Mouse (Mus musculus) ovary, postnatal 14 days (tissue): ENCODE data around the gene Dupd1.

ENCODE experiments used
- DNase-seq: peaks from one replicate; pipeline ENCODE4 v3.0.0; 2022; ENCODE audit warnings: low spot score

The Dupd1 gene

DNA sequence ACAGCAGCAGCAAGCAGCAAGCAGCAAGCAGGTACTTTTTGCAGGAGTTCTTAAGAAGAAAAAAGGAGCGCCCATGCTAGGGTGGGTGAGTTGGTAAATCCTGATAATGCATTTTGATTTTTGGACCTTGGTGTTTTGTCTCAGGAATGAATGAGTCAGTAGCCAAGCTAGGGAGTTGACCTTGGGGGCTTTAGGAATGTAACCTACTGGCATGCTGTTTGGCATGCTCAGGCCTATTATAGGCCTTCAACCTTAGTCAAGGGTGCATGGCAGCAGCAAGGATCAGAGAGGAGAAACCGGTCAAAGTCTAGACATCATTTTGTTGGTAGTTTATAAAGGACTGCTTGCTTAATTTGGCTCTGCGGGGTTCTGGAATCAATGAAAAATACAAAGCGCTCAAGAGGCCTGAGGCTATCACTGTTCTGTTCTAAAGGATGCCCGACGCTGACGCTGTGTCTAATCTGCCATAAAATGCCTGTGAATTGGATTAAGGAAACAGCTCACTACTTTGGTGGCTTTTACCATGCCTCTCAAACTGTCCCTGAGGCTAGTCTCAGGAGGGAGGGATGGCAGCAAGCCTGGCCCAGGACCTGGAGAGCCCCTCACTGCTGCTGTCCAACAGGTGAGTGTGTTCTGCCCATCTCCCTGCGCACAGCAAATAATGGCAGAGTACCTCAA lies 7.8 kb upstream of the Dupd1 start:
- DNase-seq, result no peak

DNA sequence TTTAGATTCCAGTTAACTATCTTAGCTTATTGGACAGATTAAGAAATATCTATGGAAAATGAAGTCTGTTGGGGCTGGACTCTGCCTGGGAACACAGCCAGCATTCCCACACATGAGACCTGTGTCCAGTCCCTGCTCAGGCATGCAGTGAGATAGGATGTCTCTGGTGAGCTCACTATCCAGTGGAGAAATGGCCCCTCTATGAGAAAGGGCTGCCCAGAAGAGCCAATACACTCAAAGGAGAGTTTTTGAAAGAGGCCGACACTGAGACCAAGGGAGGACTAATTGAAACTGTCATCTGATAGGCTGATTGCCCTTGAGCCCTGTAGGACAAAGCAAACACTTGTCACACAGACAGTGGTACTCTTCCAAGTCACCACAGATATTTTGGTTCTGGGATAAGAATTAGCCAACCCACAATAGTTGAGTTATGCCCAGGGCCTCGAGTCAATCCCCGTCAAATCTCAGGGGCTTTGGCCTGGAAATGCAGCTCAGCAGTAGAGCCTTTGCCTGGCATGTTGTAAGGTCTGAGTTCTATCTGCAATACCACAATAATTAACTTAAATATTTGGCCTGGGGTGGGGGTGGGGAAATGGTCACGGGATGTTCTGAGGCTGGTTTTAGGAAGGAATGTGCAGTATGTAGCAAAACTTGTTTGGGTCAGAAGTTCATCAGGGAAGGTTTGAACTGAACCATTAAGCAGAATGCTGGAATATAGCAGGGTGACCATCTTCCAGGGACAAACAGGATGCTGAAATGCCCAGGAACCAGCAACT lies 6.2 kb upstream of the Dupd1 start:
- no peak for DNase-seq

GRCm38 (mm10) chr14:21719646-21720383 lies 5.4 kb upstream of the Dupd1 start:
- no peak for DNase-seq

GRCm38 (mm10) chr14:21711231-21711630 lies 3.1 kb downstream of the Dupd1 start:
- DNase-seq, result no peak

DNA sequence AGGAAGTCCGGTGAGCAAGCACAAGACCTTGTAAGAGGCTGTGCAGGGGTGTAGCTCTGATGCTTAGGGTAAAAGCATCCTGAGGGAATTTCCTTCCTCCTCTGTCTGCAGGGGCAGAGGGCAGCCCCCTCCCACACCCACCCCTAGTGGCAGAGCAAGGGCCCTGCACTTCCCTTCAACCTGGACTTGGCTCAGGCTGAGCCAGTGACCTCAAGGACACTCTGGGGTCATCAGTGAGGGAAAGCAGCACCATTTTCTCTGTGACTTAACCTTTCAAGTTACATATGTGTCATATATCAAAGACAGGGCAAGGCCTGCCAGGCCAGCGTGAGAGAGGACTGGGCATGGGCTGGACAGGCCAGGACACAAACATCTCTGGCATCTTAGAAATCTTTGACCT lies 4.8 kb downstream of the Dupd1 start:
- no peak for DNase-seq

GRCm38 (mm10) chr14:21706759-21707571 lies 7.4 kb downstream of the Dupd1 start:
- peak; percentile 16 for DNase-seq

DNA sequence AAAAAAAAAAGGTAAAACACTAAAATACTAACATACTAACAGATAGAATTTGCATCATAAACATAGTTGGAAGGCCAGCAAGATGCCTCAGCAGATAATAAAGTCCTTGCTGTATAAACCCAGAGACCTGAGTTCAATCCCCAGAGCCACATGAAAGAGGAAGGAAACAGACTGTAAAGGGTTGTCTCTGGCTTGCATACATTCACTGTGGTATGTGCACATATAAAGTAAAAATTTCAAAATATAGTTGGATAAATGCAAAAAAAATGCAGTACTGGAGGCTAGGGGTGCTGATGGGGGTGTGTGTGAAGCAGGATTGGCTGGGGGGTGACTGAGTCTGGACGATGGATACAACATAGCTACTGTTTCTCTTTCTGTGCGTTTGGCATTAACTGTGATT lies 8.9 kb downstream of the Dupd1 start:
- DNase-seq, result no peak

DNA sequence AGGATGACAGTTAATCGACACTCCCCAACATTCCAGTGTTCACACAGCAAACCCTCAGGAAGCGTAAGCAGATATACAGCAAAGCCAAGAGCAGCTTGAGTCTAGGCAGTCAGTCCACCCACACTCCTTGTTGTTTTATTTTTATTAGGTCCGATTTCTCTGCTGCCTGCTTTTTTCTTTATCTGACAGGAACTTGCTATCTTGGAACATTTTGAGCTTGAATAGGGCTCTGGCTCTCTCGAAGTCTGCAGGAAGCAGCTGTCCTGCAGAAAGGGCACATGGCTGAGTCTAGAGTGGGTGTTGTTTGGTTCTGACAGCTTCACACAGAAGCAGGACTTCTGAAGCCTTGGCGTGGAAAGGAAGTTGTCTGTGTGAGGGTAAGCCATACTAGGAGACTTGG lies 11.1 kb downstream of the Dupd1 start:
- no peak for DNase-seq

GRCm38 (mm10) chr14:21702691-21703090 lies 11.7 kb downstream of the Dupd1 start:
- no peak for DNase-seq

GRCm38 (mm10) chr14:21696186-21696830 lies 18.1 kb downstream of the Dupd1 start:
- DNase-seq, result no peak

DNA sequence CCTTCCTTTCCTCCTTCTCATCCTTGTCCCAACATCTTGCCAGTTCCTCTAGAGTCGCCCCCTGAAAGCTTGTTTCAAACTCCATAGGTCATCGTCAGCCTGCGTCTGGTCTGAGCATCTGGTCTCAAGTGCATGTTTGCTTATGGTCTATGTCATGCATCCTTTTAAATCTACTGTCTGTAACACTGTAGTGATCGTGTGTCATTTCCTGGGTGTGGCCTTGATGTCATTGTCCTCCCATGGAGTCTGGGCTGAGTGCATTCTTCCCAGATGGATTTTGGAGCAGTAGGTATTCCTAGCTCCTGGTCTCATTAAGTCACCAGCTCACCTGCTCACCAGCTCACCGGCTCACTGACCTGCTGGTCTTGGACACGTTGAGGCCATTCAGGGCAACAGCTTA lies 19.4 kb downstream of the Dupd1 start:
- no peak for DNase-seq

- DNase-seq, result no peak
Measured at GRCm38 (mm10) chr14:21691070-21691469, 23.3 kb downstream of the Dupd1 start.

DNA sequence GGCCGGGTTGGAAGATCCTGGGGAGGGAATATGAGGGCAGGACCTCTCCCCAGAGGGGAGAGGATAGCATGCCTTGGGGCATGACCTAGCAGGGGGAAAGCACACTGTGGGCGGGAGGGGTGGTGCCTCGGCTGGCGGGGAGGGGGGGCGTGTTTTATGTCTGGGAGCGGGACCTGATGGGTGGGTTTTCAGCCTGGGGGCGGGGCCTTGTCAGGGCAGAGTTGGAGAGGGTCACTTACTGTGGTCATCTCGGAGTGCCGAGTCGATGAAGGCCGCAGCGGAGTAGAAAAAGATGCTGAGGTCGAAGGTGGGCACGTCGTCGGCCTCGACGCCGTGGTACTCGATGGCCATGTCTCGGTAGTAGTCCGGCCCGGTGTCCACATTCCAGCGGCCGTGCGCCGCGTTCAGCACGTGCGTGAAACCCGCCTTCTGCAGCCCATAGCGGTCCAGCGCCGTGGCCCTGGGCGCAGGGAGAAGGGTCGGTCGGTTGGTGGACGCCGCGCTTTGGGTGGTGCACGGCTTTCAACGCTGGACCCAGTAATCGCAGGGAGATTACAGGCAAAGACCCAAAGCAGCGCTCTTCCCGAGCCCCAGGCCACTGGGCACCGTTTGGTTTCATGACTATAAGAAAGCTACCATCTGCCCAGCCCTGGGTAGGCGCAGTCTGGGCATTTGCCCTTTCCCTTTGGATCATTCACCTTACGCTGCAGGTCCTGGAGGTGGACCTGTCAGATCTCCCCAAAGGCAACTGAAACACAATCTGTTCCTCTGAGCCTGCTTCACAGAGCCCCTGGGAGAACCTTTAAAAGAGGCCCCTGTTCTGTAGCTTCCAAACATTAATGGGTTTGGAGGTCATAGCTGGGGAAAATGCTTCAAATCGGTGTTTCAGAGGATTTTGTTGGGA lies 27.7 kb downstream of the Dupd1 start:
- DNase-seq, result no peak

GRCm38 (mm10) chr14:21685411-21686146 lies 28.8 kb downstream of the Dupd1 start:
- DNase-seq, result no peak

GRCm38 (mm10) chr14:21683834-21684233 lies 30.5 kb downstream of the Dupd1 start:
- DNase-seq, result no peak

- DNase-seq, result no peak
Measured at GRCm38 (mm10) chr14:21682681-21683129, 31.7 kb downstream of the Dupd1 start.

DNA sequence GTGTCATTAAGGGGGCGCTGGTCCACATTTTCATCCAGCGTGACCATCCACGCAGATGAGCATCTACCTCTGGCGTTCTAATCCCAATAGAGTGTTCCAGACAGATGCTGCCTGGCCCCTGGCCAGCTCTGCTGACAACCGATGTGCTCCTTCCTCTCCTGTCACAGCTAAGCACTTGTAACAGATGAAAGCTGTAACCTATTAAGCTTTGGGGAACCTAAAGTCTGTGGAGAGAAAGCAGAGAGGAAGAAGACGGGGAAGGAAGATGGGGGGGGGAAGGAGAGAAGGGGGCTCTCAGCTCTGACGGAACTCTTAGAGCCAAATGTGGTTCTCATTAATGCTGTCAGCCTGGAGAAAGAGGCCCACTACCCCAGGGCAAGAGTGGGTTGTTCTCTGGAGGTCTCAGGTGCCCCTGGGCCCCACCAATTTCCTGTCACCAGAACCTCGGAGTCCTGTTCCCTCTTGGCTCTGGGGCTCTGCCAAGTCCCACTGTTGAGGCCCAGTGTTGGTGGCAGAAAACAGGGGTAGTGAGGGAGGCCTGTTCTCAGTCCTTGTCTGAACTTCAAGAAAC lies 34.7 kb downstream of the Dupd1 start:
- no peak for DNase-seq

GRCm38 (mm10) chr14:21678509-21679285 lies 35.7 kb downstream of the Dupd1 start:
- DNase-seq, result peak; percentile 40

DNA sequence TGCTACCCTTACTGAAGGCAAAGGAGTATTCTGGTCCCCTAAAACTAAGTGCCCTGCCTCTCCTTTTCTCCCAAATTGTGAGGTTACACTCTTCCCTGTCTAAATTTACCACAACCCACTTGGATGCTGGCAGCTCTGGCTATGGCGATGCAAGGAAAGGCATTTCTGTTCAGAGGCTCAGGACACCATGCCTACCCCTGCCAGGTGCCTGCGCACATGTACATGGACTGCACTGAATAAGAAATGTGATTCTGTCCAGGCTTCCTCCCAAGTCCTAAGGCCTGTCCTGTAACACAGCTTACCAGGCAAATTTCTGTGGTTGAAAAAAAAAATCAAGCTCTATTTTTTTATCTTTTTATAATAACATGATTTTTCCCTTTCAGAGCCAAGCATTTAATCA lies 38.2 kb downstream of the Dupd1 start:
- no peak for DNase-seq
